In the genomic region with DNA sequence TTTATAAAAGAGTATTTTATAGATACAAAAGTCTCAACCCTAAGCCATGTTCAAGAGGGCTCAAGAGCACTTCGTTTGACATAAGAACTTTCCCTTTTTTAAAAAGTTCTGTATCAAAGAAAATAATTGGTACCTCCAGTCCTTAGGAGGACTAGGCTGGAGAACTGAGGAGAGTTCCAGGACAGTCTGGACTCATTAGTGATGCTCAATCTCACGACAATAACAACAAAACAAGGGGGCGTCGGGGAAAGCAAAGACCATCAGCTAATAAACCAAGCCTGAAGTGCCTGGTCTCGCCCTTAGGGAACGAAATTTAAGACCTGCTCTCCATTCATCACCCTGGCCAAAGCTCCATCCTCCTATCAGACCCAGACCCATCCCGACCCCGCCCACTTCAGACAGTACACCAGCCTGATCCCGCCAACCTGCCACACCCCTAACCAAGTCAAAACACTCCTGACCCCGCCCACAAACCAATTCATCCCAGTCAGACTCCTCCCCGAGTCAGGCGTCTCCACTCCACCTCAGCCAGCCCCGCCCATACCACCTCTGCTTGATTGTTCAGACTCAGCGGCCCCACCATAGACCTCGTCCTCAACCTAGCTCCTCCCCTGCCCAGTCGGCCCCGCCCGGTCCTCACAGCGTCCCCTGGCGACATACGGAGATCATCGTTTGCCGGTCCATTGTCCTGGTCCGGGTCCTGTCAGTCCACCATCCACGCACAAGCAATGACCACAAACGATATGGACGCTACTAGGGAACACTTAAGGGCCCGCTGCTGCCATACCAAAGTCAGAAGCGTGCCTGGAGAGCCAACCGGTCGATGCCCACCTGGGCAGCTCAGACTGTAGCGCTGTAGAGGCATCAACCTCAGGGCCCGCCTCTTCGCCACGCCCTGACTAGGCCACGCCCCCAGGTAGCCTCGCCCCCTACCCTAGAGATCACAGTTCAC, we compare ENCODE assay signal across 8 mouse cellular contexts. TPM values are rescaled to one million over a fixed set of nuclear protein-coding genes. Genes with fewer than 3 reads are reported as not detected.
DNase-seq lines count a peak whose midpoint lies in the region; ATAC-seq and TF ChIP-seq lines count a peak whose summit lies in the region.

No protein-coding gene starts in this region.

- no peaks in the 10 kb centered on the region for H3K36me3 ChIP-seq in embryonic facial prominence, embryonic 10.5 days (replicated peaks)
- H3K36me3 ChIP-seq in heart, embryonic 14.5 days (ENCODE audit: control insufficient read depth, insufficient read depth, low read length): no peaks in the 10 kb centered on the region
- H3K36me3 ChIP-seq in kidney, postnatal 0 days (ENCODE audit: insufficient read depth, low read length): no peaks in the 10 kb centered on the region

- peak; percentile 60 for TF ChIP-seq CTCF in kidney, postnatal 0 days (IDR thresholded peaks at IDR 0.05; ENCODE audit: low read depth)

- peak overlapping the region; percentile 1; the same call in 1 of the 2 replicates for H3K27ac ChIP-seq in embryonic facial prominence, embryonic 10.5 days (replicated peaks)
- H3K27ac ChIP-seq in heart, embryonic 14.5 days (replicated peaks in 1 of 2; ENCODE audit: control insufficient read depth in 1 of 2, insufficient read depth in 1 of 2, low read depth in 2 of 2, low read length in 2 of 2): no peak overlapping the region
- no peak overlapping the region for H3K27ac ChIP-seq in kidney, postnatal 0 days

- 1% methylated on average over 37 of the region's 37 CpGs for WGBS in embryonic facial prominence, embryonic 10.5 days
- 3% methylated on average over 37 of the region's 37 CpGs for WGBS in heart, embryonic 14.5 days
- WGBS in kidney, postnatal 0 days: 1% methylated on average over 37 of the region's 37 CpGs

- H3K9me3 ChIP-seq in embryonic facial prominence, embryonic 10.5 days: no peaks in the 10 kb centered on the region
- H3K9me3 ChIP-seq in heart, embryonic 14.5 days (ENCODE audit: control insufficient read depth, low read length): no peaks in the 10 kb centered on the region
- H3K9me3 ChIP-seq in kidney, postnatal 0 days (replicated peaks; ENCODE audit: low read length): no peaks in the 10 kb centered on the region

- H3K27me3 ChIP-seq in embryonic facial prominence, embryonic 10.5 days (replicated peaks; ENCODE audit: low read depth, poor library complexity, severe bottlenecking): no peaks in the 10 kb centered on the region; the same call in 1 of the 2 replicates
- no peaks in the 10 kb centered on the region for H3K27me3 ChIP-seq in heart, embryonic 14.5 days (ENCODE audit: control insufficient read depth, insufficient read depth, low read length)
- no peaks in the 10 kb centered on the region for H3K27me3 ChIP-seq in kidney, postnatal 0 days (ENCODE audit: insufficient read depth, low read length)

- H3K4me3 ChIP-seq in embryonic facial prominence, embryonic 10.5 days: peak overlapping the region; percentile 58
- H3K4me3 ChIP-seq in heart, embryonic 14.5 days (ENCODE audit: control insufficient read depth in 1 of 2, insufficient read depth in 1 of 2, low read depth in 1 of 2, low read length in 2 of 2): peak overlapping the region; percentile 39 to 42
- peak overlapping the region; percentile 39 for H3K4me3 ChIP-seq in kidney, postnatal 0 days (replicated peaks; ENCODE audit: low read depth, low read length)

- intact Hi-C loops in left cerebral cortex, postnatal 4 days (cut with DNase I): no loop called here
- intact Hi-C loops in left cerebral cortex, postnatal 14 days (cut with DNase I): no loop called here

- H3K4me2 ChIP-seq in heart, embryonic 14.5 days (ENCODE audit: low read length): peak overlapping the region; percentile 77
- peak overlapping the region; percentile 72 for H3K4me2 ChIP-seq in kidney, postnatal 0 days (ENCODE audit: low read length)

- DNase-seq in left cerebral cortex, postnatal 4 days: peak; percentile 54
- DNase-seq in left cerebral cortex, postnatal 14 days (ENCODE audit: low spot score in 2 of 2): no peak
- DNase-seq in embryonic facial prominence, embryonic 10.5 days (ENCODE audit: low spot score): peak; percentile 84
- peak; percentile 91 for DNase-seq in kidney, postnatal 0 days (ENCODE audit: low spot score)
- DNase-seq in lung, postnatal 36 days: peak; percentile 85
- peak; percentile 63 to 69 for DNase-seq in spleen, postnatal 36 days (ENCODE audit: low spot score in 2 of 2)
- DNase-seq in left cerebral cortex, adult 18-20 months (ENCODE audit: low spot score in 2 of 2): no peak

- peaks cover 8% of the 10 kb centered on the region; the same call in 1 of the 2 replicates for H3K4me1 ChIP-seq in embryonic facial prominence, embryonic 10.5 days
- H3K4me1 ChIP-seq in heart, embryonic 14.5 days (ENCODE audit: control insufficient read depth in 2 of 2, insufficient read depth in 2 of 2, low read length in 2 of 2): peaks cover 5 to 6% of the 10 kb centered on the region in 2 experiments; a peak in 1 of 4 replicates
- H3K4me1 ChIP-seq in kidney, postnatal 0 days (replicated peaks; ENCODE audit: insufficient read depth, low read length): no peaks in the 10 kb centered on the region

- peak; percentile 81 for ATAC-seq in heart, embryonic 14.5 days (ENCODE audit: insufficient number of reproducible peaks, insufficient read depth, low FRiP score, low read depth)
- ATAC-seq in kidney, postnatal 0 days (replicated peaks; ENCODE audit: low FRiP score, low read depth): peak; percentile 98

- peak overlapping the region; percentile 46 for H3K9ac ChIP-seq in heart, embryonic 14.5 days (ENCODE audit: low read length)
- H3K9ac ChIP-seq in kidney, postnatal 0 days (ENCODE audit: low read depth, low read length): peak overlapping the region; percentile 42

RNA-seq across cellular contexts. Expression of a gene that starts 35.5 kb away (rescaled TPM):
- not detected for total RNA-seq in left cerebral cortex, postnatal 4 days (2021)
- total RNA-seq in left cerebral cortex, postnatal 14 days (2021): not detected
- polyA plus RNA-seq in embryonic facial prominence, embryonic 10.5 days (2016; fragmentation: Nextera tagmentation; extraction: Ambion mirVana): 0.06 TPM in 1 of 2 replicates, not detected in the other
- polyA plus RNA-seq in heart, embryonic 14.5 days (2014; fragmentation: Nextera tagmentation; extraction: Ambion mirVana): not detected in 2 replicates
- polyA plus RNA-seq in kidney, postnatal 0 days (2015; fragmentation: Nextera tagmentation; extraction: Ambion mirVana): 0.07 TPM in 1 of 2 replicates, not detected in the other
- not detected for total RNA-seq in left cerebral cortex, adult 18-20 months (2021)

RNA-seq across cellular contexts. Expression of a gene that starts 39.7 kb away (rescaled TPM):
- total RNA-seq in left cerebral cortex, postnatal 4 days (2021): 1 to 10 TPM in 1 of 2 experiments, under 1 TPM in 1; 0.79 to 1.2 TPM
- 1 to 10 TPM; 1.6 to 1.7 TPM for total RNA-seq in left cerebral cortex, postnatal 14 days (2021)
- polyA plus RNA-seq in embryonic facial prominence, embryonic 10.5 days (2016; fragmentation: Nextera tagmentation; extraction: Ambion mirVana): 0.54 and 0.58 TPM in 2 replicates
- polyA plus RNA-seq in heart, embryonic 14.5 days (2014; fragmentation: Nextera tagmentation; extraction: Ambion mirVana): 4.3 and 5.6 TPM in 2 replicates
- polyA plus RNA-seq in kidney, postnatal 0 days (2015; fragmentation: Nextera tagmentation; extraction: Ambion mirVana): 4.5 and 4.9 TPM in 2 replicates
- 1 to 10 TPM; 2.4 to 3.6 TPM for total RNA-seq in left cerebral cortex, adult 18-20 months (2021)

RNA-seq across cellular contexts. Expression of a gene that starts 39.8 kb away (rescaled TPM):
- total RNA-seq in left cerebral cortex, postnatal 4 days (2021): under 1 TPM; 0.66 to 0.79 TPM
- total RNA-seq in left cerebral cortex, postnatal 14 days (2021): 1 to 10 TPM; 2.1 TPM
- polyA plus RNA-seq in embryonic facial prominence, embryonic 10.5 days (2016; fragmentation: Nextera tagmentation; extraction: Ambion mirVana): 2.1 and 2.8 TPM in 2 replicates
- 6.2 and 7.9 TPM in 2 replicates for polyA plus RNA-seq in heart, embryonic 14.5 days (2014; fragmentation: Nextera tagmentation; extraction: Ambion mirVana)
- polyA plus RNA-seq in kidney, postnatal 0 days (2015; fragmentation: Nextera tagmentation; extraction: Ambion mirVana): 7.7 and 8.0 TPM in 2 replicates
- 1 to 10 TPM; 3.8 to 5.4 TPM for total RNA-seq in left cerebral cortex, adult 18-20 months (2021)

Comparison
In these comparisons a context has a peak if more than half of its experiments do, and no peak if none do; other contexts are left out.
1. DNase-seq: peak in left cerebral cortex, postnatal 4 days (single experiment), embryonic facial prominence, embryonic 10.5 days (single experiment), kidney, postnatal 0 days (single experiment), lung, postnatal 36 days (single experiment) and spleen, postnatal 36 days (2 of 2); none in left cerebral cortex, postnatal 14 days (0 of 2) and left cerebral cortex, adult 18-20 months (0 of 2).
2. Peak in every context shown above with its lines, with median percentiles within 50 percentile points of each other: H3K4me3 ChIP-seq.